Mouse (Mus musculus) colon, adult 2 months (tissue): ENCODE data around the gene Olfr403. TPM values are rescaled to one million over a fixed set of nuclear protein-coding genes. Genes with fewer than 3 reads are reported as not detected.

Source experiments
- polyA plus RNA-seq: library from polyadenylated mRNA; depleted of rRNA; stranded (reverse); fragments of >200 nt; gene quantifications from 2 replicates; pipeline ENCODE4 v1.2.3, GENCODE M21; 2012; rRNA removed

Olfr403 gene
- not detected in 2 replicates for polyA plus RNA-seq

GRCm38 (mm10) chr11:74185949-74186348 is at the start of gene Olfr403:
TSS of gene Olfr403 (plus strand) at chr11:74186249.

GRCm38 (mm10) chr11:74153229-74153628 is 32.8 kb upstream of the Olfr403 start, which contains the start of gene Olfr402:
TSS of gene Olfr402 (plus strand) at chr11:74153529.

DNA sequence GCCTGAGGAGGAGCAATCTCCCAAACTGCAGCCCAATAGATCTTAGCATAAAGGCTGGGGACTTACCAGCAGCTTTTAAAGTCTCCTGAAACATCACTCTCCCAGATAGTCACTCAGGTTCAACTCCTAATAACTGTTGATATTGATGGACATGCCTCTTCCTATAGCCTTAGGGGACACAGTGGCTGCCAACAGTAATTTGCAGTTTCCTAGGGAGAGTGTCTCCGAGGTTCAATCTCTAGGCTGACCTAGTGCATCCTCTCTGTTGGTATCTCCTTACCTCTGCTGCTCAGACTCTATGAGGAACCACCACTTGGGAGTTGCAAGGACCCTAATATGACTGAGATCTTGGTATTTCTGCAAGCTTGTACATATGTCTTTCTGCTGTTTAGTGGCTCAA is 25.2 kb downstream of the Olfr403 start, which contains the start of gene Olfr43:
Gene Olfr43, minus strand, starts transcription at position 101 of the 400 bp plus-strand sequence.

Other genes starting within 250 kb of the Olfr403 start
- gene Olfr23, start 249.6 kb upstream of the Olfr403 start, polyA plus RNA-seq, result not detected in 2 replicates
- gene Olfr397, start 225.4 kb upstream of the Olfr403 start, polyA plus RNA-seq, result not detected in 2 replicates
- gene Olfr398, start 195.8 kb upstream of the Olfr403 start, polyA plus RNA-seq, result not detected in 2 replicates
- not detected in 2 replicates for gene Olfr139, start 129.7 kb upstream of the Olfr403 start, polyA plus RNA-seq
- not detected in 2 replicates for gene Olfr399, start 129.6 kb upstream of the Olfr403 start, polyA plus RNA-seq
- not detected in 2 replicates for gene Zfp616, start 116.3 kb upstream of the Olfr403 start, polyA plus RNA-seq
- gene Olfr401, start 72.5 kb upstream of the Olfr403 start, polyA plus RNA-seq, result not detected in 2 replicates
- gene Olfr402, start 32.7 kb upstream of the Olfr403 start, polyA plus RNA-seq, result not detected in 2 replicates
- not detected in 2 replicates for gene Olfr43, start 25.1 kb downstream of the Olfr403 start, polyA plus RNA-seq
- gene Olfr406, start 73.6 kb downstream of the Olfr403 start, polyA plus RNA-seq, result not detected in 2 replicates
- not detected in 2 replicates for gene Olfr59, start 97.5 kb downstream of the Olfr403 start, polyA plus RNA-seq
- gene Olfr410, start 151.8 kb downstream of the Olfr403 start, polyA plus RNA-seq, result not detected in 2 replicates
- gene Olfr411, start 166.4 kb downstream of the Olfr403 start, polyA plus RNA-seq, result 0.10 TPM in 2 replicates
- not detected in 2 replicates for gene Olfr412, start 175.8 kb downstream of the Olfr403 start, polyA plus RNA-seq